Mouse (Mus musculus) neutrophil, adult 83 days (primary cell): ENCODE measurements around the gene Vmn2r117. TPM values are rescaled to one million over a fixed set of nuclear protein-coding genes. Genes with fewer than 3 reads are reported as not detected.

ENCODE experiments used
- total RNA-seq, 2 experiments: library from RNA; stranded (reverse); gene quantifications; one replicate each; pipeline ENCODE4 v1.2.4; 2023

Vmn2r117 gene
- not detected for total RNA-seq

GRCm38 (mm10) chr17:23479599-23479998 lies at the start of gene Vmn2r117:
Gene Vmn2r117, minus strand, starts transcription at chr17:23479699.

Other genes with a start within 250 kb of the Vmn2r117 start
- gene Vmn2r114, start 167.2 kb downstream of the Vmn2r117 start, total RNA-seq, result not detected
- not detected for gene Vmn2r115, start 136.0 kb downstream of the Vmn2r117 start, total RNA-seq
- not detected for gene Vmn2r116, start 95.1 kb downstream of the Vmn2r117 start, total RNA-seq
- 1 to 10 TPM; 2.6 TPM for gene Zfp213, start 84.5 kb upstream of the Vmn2r117 start, total RNA-seq
- gene Zfp13, start 119.8 kb upstream of the Vmn2r117 start, total RNA-seq, result under 1 TPM in 1 of 2 experiments, not detected in 1; 0.24 TPM
- not detected for gene Zscan10, start 121.2 kb upstream of the Vmn2r117 start, total RNA-seq
- gene Mmp25, start 165.6 kb upstream of the Vmn2r117 start, total RNA-seq, result 100 to 1,000 TPM; 157 to 170 TPM
- gene Bicdl2, start 180.8 kb upstream of the Vmn2r117 start, total RNA-seq, result 1 to 10 TPM; 1.6 to 2.4 TPM
- 10 to 100 TPM; 50.6 to 50.7 TPM for gene Hcfc1r1, start 193.9 kb upstream of the Vmn2r117 start, total RNA-seq
- gene Thoc6, start 194.2 kb upstream of the Vmn2r117 start, total RNA-seq, result 10 to 100 TPM; 19.0 to 19.2 TPM
- 1 to 10 TPM; 4.8 to 5.1 TPM for gene Tnfrsf12a, start 197.8 kb upstream of the Vmn2r117 start, total RNA-seq
- gene Cldn6, start 199.6 kb upstream of the Vmn2r117 start, total RNA-seq, result not detected
- not detected for gene Cldn9, start 204.3 kb upstream of the Vmn2r117 start, total RNA-seq
- gene 1520401A03Rik, start 243.1 kb upstream of the Vmn2r117 start, total RNA-seq, result not detected
- 10 to 100 TPM; 40.9 to 41.4 TPM for gene Pkmyt1, start 246.6 kb upstream of the Vmn2r117 start, total RNA-seq